Mouse (Mus musculus): ENCODE measurements around the gene Ky. TPM values are rescaled to one million over a fixed set of nuclear protein-coding genes. Genes with fewer than 3 reads are reported as not detected.

Ky gene
- total RNA-seq, 2 experiments from 2014 or later = not detected

- no peak for ATAC-seq (replicated peaks; ENCODE audit: low FRiP score, poor library complexity, severe bottlenecking)
These were observed 40.1 kb downstream of the Ky start for GRCm38 (mm10) chr9:102545406-102546255.

GRCm38 (mm10) chr9:102546256-102547027 lies 40.9 kb downstream of the Ky start:
- ATAC-seq (replicated peaks; ENCODE audit: low FRiP score, poor library complexity, severe bottlenecking) = no peak

- ATAC-seq (replicated peaks; ENCODE audit: low FRiP score, poor library complexity, severe bottlenecking) = no peak
These were observed 41.4 kb downstream of the Ky start for GRCm38 (mm10) chr9:102547028-102547354.

GRCm38 (mm10) chr9:102549211-102549610 lies 43.7 kb downstream of the Ky start:
- no peak for ATAC-seq (replicated peaks; ENCODE audit: low FRiP score, poor library complexity, severe bottlenecking)

GRCm38 (mm10) chr9:102551771-102552170 lies 46.2 kb downstream of the Ky start:
- no peak for ATAC-seq (replicated peaks; ENCODE audit: low FRiP score, poor library complexity, severe bottlenecking)

- no peak for ATAC-seq (replicated peaks; ENCODE audit: low FRiP score, poor library complexity, severe bottlenecking)
These were observed 48.2 kb downstream of the Ky start for GRCm38 (mm10) chr9:102553781-102554180.

GRCm38 (mm10) chr9:102558463-102558862 lies 52.9 kb downstream of the Ky start:
- ATAC-seq (replicated peaks; ENCODE audit: low FRiP score, poor library complexity, severe bottlenecking) = no peak

- no peak for ATAC-seq (replicated peaks; ENCODE audit: low FRiP score, poor library complexity, severe bottlenecking)
These were observed 67.3 kb downstream of the Ky start for GRCm38 (mm10) chr9:102572888-102573287.

- ATAC-seq (replicated peaks; ENCODE audit: low FRiP score, poor library complexity, severe bottlenecking) = no peak
These were observed 71.9 kb downstream of the Ky start for GRCm38 (mm10) chr9:102577480-102577879.

- no peak for ATAC-seq (replicated peaks; ENCODE audit: low FRiP score, poor library complexity, severe bottlenecking)
These were observed 76.4 kb downstream of the Ky start for GRCm38 (mm10) chr9:102581921-102582469.

GRCm38 (mm10) chr9:102587347-102587746 lies 81.8 kb downstream of the Ky start:
- ATAC-seq (replicated peaks; ENCODE audit: low FRiP score, poor library complexity, severe bottlenecking) = no peak

- ATAC-seq (replicated peaks; ENCODE audit: low FRiP score, poor library complexity, severe bottlenecking) = no peak
These were observed 89.3 kb downstream of the Ky start for GRCm38 (mm10) chr9:102594667-102595393.

Other genes with a start within 250 kb of the Ky start
- not detected in 2 replicates for gene Ephb1, start 151.1 kb upstream of the Ky start, total RNA-seq (2015; ENCODE audit: low replicate concordance)
- 0.90 TPM in 1 of 2 replicates, not detected in the other for gene Ephb1, start 151.1 kb upstream of the Ky start, total RNA-seq (2017; ENCODE audit: low replicate concordance)
- 56.2 and 78.8 TPM in 2 replicates for gene Anapc13, start 120.5 kb downstream of the Ky start, total RNA-seq (2015; ENCODE audit: low replicate concordance)
- 20.7 and 35.0 TPM in 2 replicates for gene Anapc13, start 120.5 kb downstream of the Ky start, total RNA-seq (2017; ENCODE audit: low replicate concordance)
- 31.7 and 33.5 TPM in 2 replicates for gene Cep63, start 120.8 kb downstream of the Ky start, total RNA-seq (2015; ENCODE audit: low replicate concordance)
- gene Cep63, start 120.8 kb downstream of the Ky start, total RNA-seq (2017; ENCODE audit: low replicate concordance) = 15.7 and 25.6 TPM in 2 replicates
- not detected in 2 replicates for gene Amotl2, start 210.9 kb downstream of the Ky start, total RNA-seq (2015; ENCODE audit: low replicate concordance)
- gene Amotl2, start 210.9 kb downstream of the Ky start, total RNA-seq (2017; ENCODE audit: low replicate concordance) = 0.39 and 11.4 TPM in 2 replicates

All from erythroid progenitor cell, adult 5-6 weeks (primary cell).